Mouse (Mus musculus) liver, embryonic 13.5 days (tissue): ENCODE data around the gene Tsga8. TPM values are rescaled to one million over a fixed set of nuclear protein-coding genes. Genes with fewer than 3 reads are reported as not detected.

Experiments
- ATAC-seq: fragments of 200-750 bp; cut with Nextera tagmentation; 2 replicates; pipeline ENCODE4 v1.8.0; 2017; ENCODE audit warnings: low read depth, mild to moderate bottlenecking, moderate number of reproducible peaks, moderate library complexity
- DNase-seq: peaks from one replicate; pipeline ENCODE4 v3.0.0; 2022
- H3K27ac ChIP-seq: fragments of 300-500 bp; sonication (generic); 2 replicates; pipeline ENCODE4 v1.5.1; 2015; ENCODE audit warnings: moderate library complexity, mild to moderate bottlenecking, inconsistent platforms
- H3K27me3 ChIP-seq: fragments of 300-500 bp; sonication (generic); 2 replicates; pipeline ENCODE4 v1.6.1; 2015; ENCODE audit warnings: mild to moderate bottlenecking, inconsistent platforms
- H3K36me3 ChIP-seq: fragments of 300-500 bp; sonication (generic); 2 replicates; pipeline ENCODE4 v1.6.1; 2015; ENCODE audit warnings: mild to moderate bottlenecking, inconsistent platforms
- H3K4me1 ChIP-seq: fragments of 300-500 bp; sonication (generic); replicated peaks from 2 replicates; pipeline ENCODE4 v1.6.1; 2015; ENCODE audit warnings: inconsistent platforms
- H3K4me2 ChIP-seq: fragments of 300-500 bp; sonication (generic); 2 replicates; pipeline ENCODE4 v1.6.1; 2015; ENCODE audit warnings: inconsistent platforms, mild to moderate bottlenecking, moderate library complexity
- H3K4me3 ChIP-seq: fragments of 300-500 bp; sonication (generic); replicated peaks from 2 replicates; pipeline ENCODE4 v1.5.1; 2015; ENCODE audit warnings: mild to moderate bottlenecking, inconsistent platforms
- H3K9ac ChIP-seq: fragments of 300-500 bp; sonication (generic); 2 replicates; pipeline ENCODE4 v1.6.1; 2015; ENCODE audit warnings: mild to moderate bottlenecking, inconsistent platforms
- H3K9me3 ChIP-seq: fragments of 300-500 bp; sonication (generic); replicated peaks from 2 replicates; pipeline ENCODE4 v1.6.1; 2016; ENCODE audit warnings: inconsistent platforms
- WGBS: fragments of 180-500 bp; shearing (Covaris S2); methylation state at CpG from one replicate; pipeline ENCODE4 v1.1.7; 2015; ENCODE audit not compliant: insufficient replicate concordance; 5-methylcytosine and 5-hydroxymethylcytosine counted together
- polyA plus RNA-seq: library from polyadenylated mRNA; unstranded; fragments of >200 nt; fragmentation: Nextera tagmentation; extraction: Ambion mirVana; gene quantifications from 2 replicates; pipeline ENCODE4 v1.2.1, GENCODE M21; 2015

The Tsga8 gene
- polyA plus RNA-seq: not detected in 2 replicates

DNA sequence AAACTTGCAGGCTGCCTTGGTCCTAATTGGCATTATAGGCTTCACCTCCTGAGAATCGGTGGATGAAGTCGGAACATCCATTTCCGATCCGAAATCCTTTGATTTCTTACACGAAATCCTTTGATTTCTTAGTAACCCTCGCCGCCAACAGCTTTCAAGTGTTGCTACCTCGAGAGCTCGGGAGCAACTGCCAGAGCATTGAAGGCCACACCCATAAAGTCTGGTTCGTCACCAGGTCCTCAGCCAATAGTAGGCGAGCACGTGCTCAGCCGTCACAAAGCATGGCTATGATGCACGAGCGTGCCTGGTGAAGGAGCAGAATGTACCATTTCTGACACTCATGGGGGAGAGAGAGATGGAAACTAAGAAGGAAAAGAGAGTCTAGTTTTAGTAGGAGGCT lies at the start of gene Tsga8:
Tsga8 (minus strand) TSS at position 327 of the 400 bp plus-strand sequence.
- ATAC-seq: no peak
- no peaks in the 10 kb centered on the region for H3K27me3 ChIP-seq
- 76% methylated on average over 15 of the region's 15 CpGs for WGBS

More for the DNA sequence above, at the start of gene Tsga8:
- Histone ChIP-seq H3K27ac (no peak within 1 kb of the TSS), H3K9ac (no peak within 1 kb of the TSS), H3K4me1 (no peaks in the 10 kb centered on the region), H3K9me3 (no peaks in the 10 kb centered on the region), H3K4me3 (no peak within 1 kb of the TSS), H3K4me2 (no peak within 1 kb of the TSS), H3K36me3 (no peaks in the 10 kb centered on the region)
- no peak for DNase-seq
